13 mouse cellular contexts compared by ENCODE assay signal in the genomic region with DNA sequence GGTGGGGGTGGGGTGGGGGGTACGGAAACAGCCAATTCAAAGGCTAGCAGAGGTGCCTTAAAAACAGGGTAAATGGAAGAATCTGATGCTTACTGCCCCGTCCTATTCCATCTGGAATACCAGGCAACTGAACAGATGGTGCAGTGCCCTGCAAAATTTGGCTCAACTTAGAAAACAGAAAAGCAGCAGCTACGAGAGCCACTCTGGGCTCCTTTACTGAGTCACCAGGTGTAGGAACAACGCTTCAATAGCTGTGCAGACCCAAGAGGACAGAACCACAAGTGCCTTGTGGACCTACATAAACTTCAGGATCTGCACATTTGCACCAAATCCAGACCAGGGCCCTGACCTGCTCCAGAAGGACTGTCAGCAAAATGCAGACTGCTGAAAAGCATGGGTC. TPM values are rescaled to one million over a fixed set of nuclear protein-coding genes. Genes with fewer than 3 reads are reported as not detected.
DNase-seq lines count a peak whose midpoint lies in the region; ATAC-seq and TF ChIP-seq lines count a peak whose summit lies in the region.
"Had no signal": no experiment of that assay in that cellular context is flagged by ENCODE, and none has a peak within 500 bp of the region (broad histone marks: within the 10 kb centered on the region; RNA-seq: fewer than 3 reads in every experiment).

No protein-coding gene starts in this region.

- WGBS in hindbrain, embryonic 10.5 days: 90% methylated on average over 4 of the region's 4 CpGs
- WGBS in hindbrain, embryonic 11.5 days: 88% methylated on average over 4 of the region's 4 CpGs
- 91% methylated on average over 4 of the region's 4 CpGs for WGBS in forebrain, embryonic 12.5 days
- WGBS in hindbrain, postnatal 0 days: 53% methylated on average over 4 of the region's 4 CpGs

- DNase-seq in hindbrain, embryonic 10.5 days (ENCODE audit: low spot score): no peak
- DNase-seq in hindbrain, embryonic 11.5 days (ENCODE audit: low spot score): no peak
- peak; percentile 58 for DNase-seq in cerebellum, adult 11 months
- no peak for DNase-seq in hindbrain, postnatal 0 days (ENCODE audit: low spot score)
- no peak for DNase-seq in MN1 (ENCODE audit: low spot score)
- DNase-seq in lung, postnatal 25 days (ENCODE audit: low spot score): no peak
- DNase-seq: heart, postnatal 36 days; kidney, adult 18-20 months; lung, postnatal 14 days; thymus, adult 18-20 months had no signal

- H3K4me3 ChIP-seq in hindbrain, embryonic 10.5 days: no peak overlapping the region
- H3K4me3 ChIP-seq in hindbrain, embryonic 11.5 days (ENCODE audit: low read depth, low read length): no peak overlapping the region
- H3K4me3 ChIP-seq in forebrain, embryonic 12.5 days (replicated peaks): no peak overlapping the region
- H3K4me3 ChIP-seq in hindbrain, postnatal 0 days (ENCODE audit: low read length): no peak overlapping the region
- H3K4me3 ChIP-seq: liver, embryonic 12.5 days had no signal

- no peak for ATAC-seq in hindbrain, embryonic 11.5 days (ENCODE audit: low FRiP score)
- no peak for ATAC-seq in forebrain, embryonic 12.5 days (ENCODE audit: low FRiP score)
- 0 out of 2 replicates have a peak, but pooled peaks have one; percentile 18 for ATAC-seq in hindbrain, postnatal 0 days
- ATAC-seq in megakaryocyte progenitor cell, adult 5-6 weeks (replicated peaks; ENCODE audit: poor library complexity): no peak
- ATAC-seq: liver, embryonic 12.5 days had no signal

- peaks cover 67% of the 10 kb centered on the region for H3K36me3 ChIP-seq in hindbrain, embryonic 10.5 days
- H3K36me3 ChIP-seq in hindbrain, embryonic 11.5 days (ENCODE audit: control insufficient read depth, insufficient read depth, low read length): 0 out of 2 replicates have a peak, but pooled peaks cover 5% of the 10 kb centered on the region
- peaks cover 51% of the 10 kb centered on the region for H3K36me3 ChIP-seq in forebrain, embryonic 12.5 days (replicated peaks)
- 0 out of 2 replicates have a peak, but pooled peaks cover 4% of the 10 kb centered on the region for H3K36me3 ChIP-seq in hindbrain, postnatal 0 days (ENCODE audit: insufficient read depth, low read length)

- H3K27me3 ChIP-seq in hindbrain, embryonic 10.5 days (ENCODE audit: insufficient read depth, poor library complexity, severe bottlenecking): no peaks in the 10 kb centered on the region
- no peaks in the 10 kb centered on the region for H3K27me3 ChIP-seq in hindbrain, embryonic 11.5 days (ENCODE audit: control insufficient read depth, insufficient read depth, low read length)
- H3K27me3 ChIP-seq in forebrain, embryonic 12.5 days: no peaks in the 10 kb centered on the region
- H3K27me3 ChIP-seq in hindbrain, postnatal 0 days (ENCODE audit: insufficient read depth, low read length): no peaks in the 10 kb centered on the region
- H3K27me3 ChIP-seq: liver, embryonic 12.5 days had no signal

- no peak overlapping the region for H3K9ac ChIP-seq in hindbrain, embryonic 11.5 days (ENCODE audit: low read depth, low read length)
- H3K9ac ChIP-seq in forebrain, embryonic 12.5 days: no peak overlapping the region
- no peak overlapping the region for H3K9ac ChIP-seq in hindbrain, postnatal 0 days (replicated peaks; ENCODE audit: low read length)
- H3K9ac ChIP-seq: liver, embryonic 12.5 days had no signal

- peaks cover 21% of the 10 kb centered on the region for H3K4me1 ChIP-seq in hindbrain, embryonic 10.5 days (replicated peaks)
- peaks cover 3% of the 10 kb centered on the region; the same call in 1 of the 2 replicates for H3K4me1 ChIP-seq in hindbrain, embryonic 11.5 days (replicated peaks; ENCODE audit: control insufficient read depth, insufficient read depth, low read length)
- H3K4me1 ChIP-seq in forebrain, embryonic 12.5 days: peaks cover 42% of the 10 kb centered on the region
- no peaks in the 10 kb centered on the region; the same call in 1 of the 2 replicates for H3K4me1 ChIP-seq in hindbrain, postnatal 0 days (ENCODE audit: insufficient read depth, low read length)

- H3K9me3 ChIP-seq in hindbrain, embryonic 10.5 days: no peaks in the 10 kb centered on the region
- H3K9me3 ChIP-seq in hindbrain, embryonic 11.5 days (ENCODE audit: control insufficient read depth, low read length): no peaks in the 10 kb centered on the region
- no peaks in the 10 kb centered on the region for H3K9me3 ChIP-seq in forebrain, embryonic 12.5 days
- H3K9me3 ChIP-seq in hindbrain, postnatal 0 days (ENCODE audit: low read length): no peaks in the 10 kb centered on the region
- H3K9me3 ChIP-seq: liver, embryonic 12.5 days had no signal

- no peak overlapping the region for H3K4me2 ChIP-seq in hindbrain, embryonic 11.5 days (replicated peaks; ENCODE audit: low read depth, low read length)
- H3K4me2 ChIP-seq in forebrain, embryonic 12.5 days: no peak overlapping the region
- H3K4me2 ChIP-seq in hindbrain, postnatal 0 days (ENCODE audit: low read depth, low read length): no peak overlapping the region
- H3K4me2 ChIP-seq: liver, embryonic 12.5 days had no signal

- H3K27ac ChIP-seq in hindbrain, embryonic 10.5 days: peak overlapping the region; percentile 18; the same call in 1 of the 2 replicates
- no peak overlapping the region for H3K27ac ChIP-seq in hindbrain, embryonic 11.5 days (ENCODE audit: low read depth, low read length)
- peak overlapping the region; percentile 75 for H3K27ac ChIP-seq in forebrain, embryonic 12.5 days
- peak overlapping the region; percentile 26; the same call in 1 of the 2 replicates for H3K27ac ChIP-seq in hindbrain, postnatal 0 days
- H3K27ac ChIP-seq: liver, embryonic 12.5 days had no signal

- no peak for TF ChIP-seq CTCF in hindbrain, postnatal 0 days (IDR thresholded peaks at IDR 0.05; ENCODE audit: low read depth)

RNA-seq across cellular contexts. Expression of gene Selplg, which starts 30.0 kb away (rescaled TPM):
- 1.3 and 1.7 TPM in 2 replicates for polyA plus RNA-seq in hindbrain, embryonic 10.5 days (2016; fragmentation: Nextera tagmentation; extraction: Ambion mirVana)
- 0.96 and 1.0 TPM in 2 replicates for polyA plus RNA-seq in hindbrain, embryonic 11.5 days (2014; fragmentation: Nextera tagmentation; extraction: Ambion mirVana)
- polyA plus RNA-seq in forebrain, embryonic 12.5 days (2016; fragmentation: Nextera tagmentation; extraction: Ambion mirVana): 0.82 and 0.88 TPM in 2 replicates
- 2.8 and 4.1 TPM in 2 replicates for total RNA-seq in hindbrain, postnatal 0 days (2014; rRNA removed)
- 1.8 and 2.2 TPM in 2 replicates for polyA plus RNA-seq in hindbrain, postnatal 0 days (2015; fragmentation: Nextera tagmentation; extraction: Ambion mirVana)
- 244 and 245 TPM in 2 replicates for total RNA-seq in megakaryocyte progenitor cell, adult 5-6 weeks (2015)
- total RNA-seq in megakaryocyte progenitor cell, adult 5-6 weeks (2017): 82.0 and 99.0 TPM in 2 replicates

RNA-seq across cellular contexts. Expression of gene Coro1c, which starts 46.1 kb away (rescaled TPM):
- 248 and 258 TPM in 2 replicates for polyA plus RNA-seq in hindbrain, embryonic 10.5 days (2016; fragmentation: Nextera tagmentation; extraction: Ambion mirVana)
- 192 and 230 TPM in 2 replicates for polyA plus RNA-seq in hindbrain, embryonic 11.5 days (2014; fragmentation: Nextera tagmentation; extraction: Ambion mirVana)
- 256 and 277 TPM in 2 replicates for polyA plus RNA-seq in forebrain, embryonic 12.5 days (2016; fragmentation: Nextera tagmentation; extraction: Ambion mirVana)
- 151 and 159 TPM in 2 replicates for total RNA-seq in hindbrain, postnatal 0 days (2014; rRNA removed)
- polyA plus RNA-seq in hindbrain, postnatal 0 days (2015; fragmentation: Nextera tagmentation; extraction: Ambion mirVana): 140 and 149 TPM in 2 replicates
- 59.7 and 63.9 TPM in 2 replicates for total RNA-seq in megakaryocyte progenitor cell, adult 5-6 weeks (2015)
- 81.8 and 83.9 TPM in 2 replicates for total RNA-seq in megakaryocyte progenitor cell, adult 5-6 weeks (2017)
